Mouse (Mus musculus): ENCODE results near the gene Gm17606. TPM values are rescaled to one million over a fixed set of nuclear protein-coding genes. Genes with fewer than 3 reads are reported as not detected.

The Gm17606 gene
- not detected for polyA plus RNA-seq (2014; fragmentation: Illumina TruSeq; extraction: RNeasy Lipid Tissue Mini Kit (QIAGEN cat#74804); ENCODE audit: low read depth, low replicate concordance)

GRCm38 (mm10) chr14:54640946-54641304 lies at the start of gene Gm17606:
Gene Gm17606 (plus strand): TSS chr14:54640952.

DNA sequence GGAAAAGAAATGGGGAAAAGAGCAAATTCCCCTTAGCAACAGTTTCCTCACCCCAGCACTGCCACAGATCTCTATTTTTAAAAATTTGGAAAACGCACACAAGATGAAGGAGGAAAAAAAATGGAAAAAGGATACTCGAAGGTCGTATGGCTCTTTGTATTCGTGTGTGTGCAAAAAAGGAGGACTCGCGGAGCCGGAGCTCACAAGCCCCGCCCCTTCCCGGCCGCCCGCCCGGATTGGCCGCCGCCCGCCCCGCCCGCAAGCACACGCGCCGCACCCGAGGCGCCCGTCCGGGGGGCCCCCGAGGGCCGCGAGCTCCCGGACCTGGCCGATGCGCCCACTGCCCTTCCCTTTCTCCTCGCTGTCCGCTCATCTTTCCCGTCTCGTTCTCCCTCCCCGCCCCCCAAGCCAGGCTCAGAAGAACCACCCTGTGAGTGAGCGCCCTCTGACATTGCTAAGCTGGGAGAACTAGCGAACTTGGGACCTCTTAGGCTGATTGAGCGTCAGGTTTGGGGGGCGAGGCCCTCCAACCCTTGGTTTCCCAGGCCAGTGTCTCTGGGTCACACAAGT lies 34.9 kb upstream of the Gm17606 start, which contains the start of gene 4931414P19Rik:
4931414P19Rik (minus strand) TSS at position 242 of the 570 bp plus-strand sequence.

GRCm38 (mm10) chr14:54617897-54618365 lies 22.8 kb upstream of the Gm17606 start, which contains the start of gene Psmb5:
Gene Psmb5 (minus strand): TSS chr14:54618022.

GRCm38 (mm10) chr14:54621133-54621532 lies 19.6 kb upstream of the Gm17606 start, which contains the start of gene Psmb11:
Gene Psmb11 (plus strand): TSS chr14:54621433.

GRCm38 (mm10) chr14:54641305-54641969 lies 685 bp downstream of the Gm17606 start, which contains the start of gene Cdh24:
Gene Cdh24 (minus strand): TSS chr14:54641364.

DNA sequence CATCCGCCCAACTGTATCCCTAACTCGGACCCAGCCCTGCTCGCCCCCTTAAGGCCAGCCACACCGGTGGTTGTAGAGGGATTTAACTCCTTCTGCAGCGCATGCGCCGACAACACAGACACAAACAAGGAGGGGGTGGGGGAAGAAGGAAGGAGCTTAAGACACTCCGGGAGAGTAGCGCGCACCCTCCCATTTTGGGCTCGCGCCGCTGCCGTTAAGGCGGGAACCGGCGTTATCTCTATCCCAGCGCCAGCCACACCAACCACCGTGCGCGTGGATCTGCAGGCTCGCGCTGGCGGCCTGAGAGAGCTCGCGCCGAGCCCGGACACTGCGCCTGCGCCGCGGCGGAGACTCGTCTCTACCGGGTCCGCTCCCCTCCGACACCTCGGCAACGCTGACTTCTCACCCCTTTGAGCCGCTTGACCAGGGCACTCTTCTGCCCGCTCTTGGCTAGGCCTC lies 45.3 kb downstream of the Gm17606 start, which contains the start of gene 1700123O20Rik:
1700123O20Rik (plus strand) TSS at position 154 of the 459 bp plus-strand sequence.

DNA sequence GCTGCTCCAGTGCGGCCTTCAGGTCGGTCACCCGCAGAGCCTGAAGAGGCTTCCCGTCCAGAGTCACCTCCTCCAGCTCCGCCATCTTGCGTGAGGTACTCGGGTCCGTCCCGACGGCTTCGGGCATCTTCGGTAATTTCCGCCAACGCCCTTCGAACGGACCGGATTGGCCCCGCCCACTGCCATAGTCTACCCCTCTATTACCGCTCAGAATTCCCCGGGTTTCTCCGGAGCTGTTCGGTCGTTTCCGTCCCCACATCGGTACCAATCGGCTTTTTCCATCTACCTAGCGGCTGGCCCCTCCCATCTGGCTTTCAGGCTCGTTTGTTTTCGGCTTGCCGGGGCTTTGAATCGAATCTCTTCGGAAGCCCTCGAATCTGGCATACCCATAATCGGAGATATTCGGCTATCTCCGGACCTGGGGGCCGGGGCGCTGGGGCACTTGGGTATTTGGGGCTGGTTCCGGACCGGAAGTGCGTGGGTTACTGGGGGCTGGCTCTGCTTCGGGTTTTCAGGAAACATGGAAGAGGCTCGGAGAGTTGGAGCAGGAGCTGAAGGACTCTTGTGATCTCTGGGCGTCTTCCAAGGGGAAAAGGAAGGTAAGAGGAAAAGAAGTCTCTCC lies 45.9 kb downstream of the Gm17606 start, which contains the start of gene Acin1:
Acin1 (minus strand) TSS at position 410 of the 622 bp plus-strand sequence.

Other genes with a start within 250 kb of the Gm17606 start
- gene Slc7a7, start 223.2 kb upstream of the Gm17606 start, polyA plus RNA-seq (2014; fragmentation: Illumina TruSeq; extraction: RNeasy Lipid Tissue Mini Kit (QIAGEN cat#74804); ENCODE audit: low read depth, low replicate concordance): 2.0 TPM
- 45.6 TPM for gene Mrpl52, start 214.0 kb upstream of the Gm17606 start, polyA plus RNA-seq (2014; fragmentation: Illumina TruSeq; extraction: RNeasy Lipid Tissue Mini Kit (QIAGEN cat#74804); ENCODE audit: low read depth, low replicate concordance)
- gene Mmp14, start 209.3 kb upstream of the Gm17606 start, polyA plus RNA-seq (2014; fragmentation: Illumina TruSeq; extraction: RNeasy Lipid Tissue Mini Kit (QIAGEN cat#74804); ENCODE audit: low read depth, low replicate concordance): 14.3 TPM
- gene Lrp10, start 176.8 kb upstream of the Gm17606 start, polyA plus RNA-seq (2014; fragmentation: Illumina TruSeq; extraction: RNeasy Lipid Tissue Mini Kit (QIAGEN cat#74804); ENCODE audit: low read depth, low replicate concordance): 2.3 TPM
- not detected for gene Rem2, start 164.9 kb upstream of the Gm17606 start, polyA plus RNA-seq (2014; fragmentation: Illumina TruSeq; extraction: RNeasy Lipid Tissue Mini Kit (QIAGEN cat#74804); ENCODE audit: low read depth, low replicate concordance)
- 9.2 TPM for gene Prmt5, start 123.4 kb upstream of the Gm17606 start, polyA plus RNA-seq (2014; fragmentation: Illumina TruSeq; extraction: RNeasy Lipid Tissue Mini Kit (QIAGEN cat#74804); ENCODE audit: low read depth, low replicate concordance)
- 2.4 TPM for gene Haus4, start 86.3 kb upstream of the Gm17606 start, polyA plus RNA-seq (2014; fragmentation: Illumina TruSeq; extraction: RNeasy Lipid Tissue Mini Kit (QIAGEN cat#74804); ENCODE audit: low read depth, low replicate concordance)
- gene Ajuba, start 63.4 kb upstream of the Gm17606 start, polyA plus RNA-seq (2014; fragmentation: Illumina TruSeq; extraction: RNeasy Lipid Tissue Mini Kit (QIAGEN cat#74804); ENCODE audit: low read depth, low replicate concordance): 5.1 TPM
- 0.93 TPM for gene 4931414P19Rik, start 35.0 kb upstream of the Gm17606 start, polyA plus RNA-seq (2014; fragmentation: Illumina TruSeq; extraction: RNeasy Lipid Tissue Mini Kit (QIAGEN cat#74804); ENCODE audit: low read depth, low replicate concordance)
- 7.7 TPM for gene Psmb5, start 22.9 kb upstream of the Gm17606 start, polyA plus RNA-seq (2014; fragmentation: Illumina TruSeq; extraction: RNeasy Lipid Tissue Mini Kit (QIAGEN cat#74804); ENCODE audit: low read depth, low replicate concordance)
- not detected for gene Psmb11, start 19.5 kb upstream of the Gm17606 start, polyA plus RNA-seq (2014; fragmentation: Illumina TruSeq; extraction: RNeasy Lipid Tissue Mini Kit (QIAGEN cat#74804); ENCODE audit: low read depth, low replicate concordance)
- gene Cdh24, start 412 bp downstream of the Gm17606 start, polyA plus RNA-seq (2014; fragmentation: Illumina TruSeq; extraction: RNeasy Lipid Tissue Mini Kit (QIAGEN cat#74804); ENCODE audit: low read depth, low replicate concordance): not detected
- 13.9 TPM for gene 1700123O20Rik, start 45.3 kb downstream of the Gm17606 start, polyA plus RNA-seq (2014; fragmentation: Illumina TruSeq; extraction: RNeasy Lipid Tissue Mini Kit (QIAGEN cat#74804); ENCODE audit: low read depth, low replicate concordance)
- 40.7 TPM for gene Acin1, start 46.0 kb downstream of the Gm17606 start, polyA plus RNA-seq (2014; fragmentation: Illumina TruSeq; extraction: RNeasy Lipid Tissue Mini Kit (QIAGEN cat#74804); ENCODE audit: low read depth, low replicate concordance)
- not detected for gene Gm29776, start 57.9 kb downstream of the Gm17606 start, polyA plus RNA-seq (2014; fragmentation: Illumina TruSeq; extraction: RNeasy Lipid Tissue Mini Kit (QIAGEN cat#74804); ENCODE audit: low read depth, low replicate concordance)
- not detected for gene Cebpe, start 71.2 kb downstream of the Gm17606 start, polyA plus RNA-seq (2014; fragmentation: Illumina TruSeq; extraction: RNeasy Lipid Tissue Mini Kit (QIAGEN cat#74804); ENCODE audit: low read depth, low replicate concordance)
- 0.82 TPM for gene Slc7a8, start 141.0 kb downstream of the Gm17606 start, polyA plus RNA-seq (2014; fragmentation: Illumina TruSeq; extraction: RNeasy Lipid Tissue Mini Kit (QIAGEN cat#74804); ENCODE audit: low read depth, low replicate concordance)
- gene Rnf212b, start 173.2 kb downstream of the Gm17606 start, polyA plus RNA-seq (2014; fragmentation: Illumina TruSeq; extraction: RNeasy Lipid Tissue Mini Kit (QIAGEN cat#74804); ENCODE audit: low read depth, low replicate concordance): not detected
- 3.0 TPM for gene Homez, start 230.0 kb downstream of the Gm17606 start, polyA plus RNA-seq (2014; fragmentation: Illumina TruSeq; extraction: RNeasy Lipid Tissue Mini Kit (QIAGEN cat#74804); ENCODE audit: low read depth, low replicate concordance)
- gene Ppp1r3e, start 236.6 kb downstream of the Gm17606 start, polyA plus RNA-seq (2014; fragmentation: Illumina TruSeq; extraction: RNeasy Lipid Tissue Mini Kit (QIAGEN cat#74804); ENCODE audit: low read depth, low replicate concordance): 4.6 TPM
- gene Bcl2l2, start 242.4 kb downstream of the Gm17606 start, polyA plus RNA-seq (2014; fragmentation: Illumina TruSeq; extraction: RNeasy Lipid Tissue Mini Kit (QIAGEN cat#74804); ENCODE audit: low read depth, low replicate concordance): 7.7 TPM
- gene Gm20521, start 242.5 kb downstream of the Gm17606 start, polyA plus RNA-seq (2014; fragmentation: Illumina TruSeq; extraction: RNeasy Lipid Tissue Mini Kit (QIAGEN cat#74804); ENCODE audit: low read depth, low replicate concordance): not detected

Measured in liver, adult 10 weeks (tissue).